Mouse (Mus musculus) cortical plate, adult 2 months (tissue): ENCODE results near the gene Naif1.

Experiments
- CTCF ChIP-seq: fragments of 200-500 bp; IDR thresholded peaks from 2 replicates; pipeline ENCODE4 v1.5.1; 2011; ENCODE audit warnings: mild to moderate bottlenecking, control low read depth, low read length; ENCODE audit not compliant: insufficient read depth; ENCODE audit errors: extremely low read depth
- POLR2A ChIP-seq: fragments of 200-500 bp; IDR thresholded peaks from 2 replicates; pipeline ENCODE4 v1.6.1; 2011; ENCODE audit warnings: mild to moderate bottlenecking, low read length, control low read depth; ENCODE audit not compliant: insufficient read depth; ENCODE audit errors: extremely low read depth

GRCm38 (mm10) chr2:32471001-32471680 is 20.9 kb downstream of the Naif1 start:
- TF ChIP-seq CTCF, result no peak
- TF ChIP-seq POLR2A, result no peak
